Mouse (Mus musculus): ENCODE data around the gene Fras1.

GRCm38 (mm10) chr5:96698972-96699371 lies 325.2 kb downstream of the Fras1 start:
- TF ChIP-seq CTCF (IDR thresholded peaks at IDR 0.05; ENCODE audit: control insufficient read depth, insufficient read depth, insufficient replicate concordance, low read depth, low read length) (no peak), POLR2A (IDR thresholded peaks at IDR 0.05; ENCODE audit: control insufficient read depth, low read depth, low read length) (no peak)

Measured in testis, adult 2 months (tissue).